Mouse (Mus musculus): ENCODE measurements around the gene Wwox.

GRCm38 (mm10) chr8:115157977-115158720, 718.7 kb downstream of the Wwox start:
- TF ChIP-seq POLR2A (IDR thresholded peaks at IDR 0.05; ENCODE audit: extremely low read depth, insufficient read depth, low read length) (no peak), CTCF (IDR thresholded peaks at IDR 0.05; ENCODE audit: extremely low read depth, insufficient read depth, low read length) (no peak)
